Mouse (Mus musculus): ENCODE measurements around the gene Peli1.

Gene Peli1

GRCm38 (mm10) chr11:21091067-21091427 lies at the start of gene Peli1:
Peli1 (plus strand) TSS chr11:21091291.
- DNase-seq (ENCODE audit: low spot score) = peak; percentile 97

DNA sequence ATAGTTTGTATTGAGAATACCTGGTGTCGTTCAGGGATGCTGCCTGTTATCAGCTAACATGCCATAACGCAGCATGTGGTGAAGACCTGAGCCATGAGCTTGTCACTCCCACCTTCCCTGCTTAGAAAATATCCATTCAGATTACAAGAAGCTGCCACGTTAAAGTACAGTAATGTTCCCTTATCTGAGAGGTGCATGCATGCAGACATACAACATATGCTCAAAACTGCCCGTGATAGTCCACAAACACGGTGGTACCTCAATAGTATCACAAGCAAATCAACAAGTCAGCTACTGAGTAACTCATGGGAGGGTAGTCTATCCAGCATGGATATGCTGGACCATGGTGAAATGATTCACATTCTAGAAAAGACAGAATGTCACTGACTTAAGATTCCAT lies 48.5 kb upstream of the Peli1 start:
- no peak for DNase-seq (ENCODE audit: low spot score)

DNA sequence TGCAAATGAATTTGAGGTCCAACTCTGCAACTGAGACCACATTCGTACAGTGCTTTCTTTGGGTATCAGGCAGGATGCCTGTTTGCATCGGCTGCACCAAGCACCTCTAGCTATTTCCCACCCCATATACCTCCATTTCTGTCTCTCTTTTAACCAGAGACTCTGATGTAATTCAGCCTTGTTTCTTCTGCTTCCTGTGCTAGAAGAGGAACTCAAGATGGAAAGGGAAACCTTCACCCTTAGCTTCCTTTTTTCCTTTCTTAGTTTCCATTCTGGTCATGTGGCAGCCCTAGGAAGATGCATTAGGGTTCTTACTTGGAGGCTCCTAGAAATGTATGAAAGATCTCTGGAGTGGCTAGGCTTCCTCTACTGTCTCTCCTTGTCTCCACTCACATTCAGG lies 44.9 kb upstream of the Peli1 start:
- DNase-seq (ENCODE audit: low spot score) = no peak

DNA sequence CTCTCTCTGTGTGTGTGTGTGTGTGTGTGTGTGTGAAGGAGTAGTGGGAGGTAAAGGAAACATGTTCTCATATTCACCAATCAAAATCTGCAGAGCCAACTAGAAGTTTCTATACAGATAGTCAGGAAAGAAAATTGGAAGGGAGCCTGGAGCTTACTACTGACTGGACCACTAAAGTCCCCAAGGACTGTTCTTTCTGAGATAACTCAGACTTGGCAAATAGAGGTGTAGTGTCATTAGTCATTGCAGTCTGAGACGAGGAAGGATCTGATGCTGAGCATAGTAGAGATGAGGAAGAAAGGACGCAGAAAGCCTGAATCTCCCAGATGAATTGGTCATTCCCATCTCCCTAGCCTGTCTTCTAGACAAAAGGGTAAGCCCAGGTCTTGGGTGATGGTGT lies 43.2 kb upstream of the Peli1 start:
- DNase-seq (ENCODE audit: low spot score) = no peak

- no peak for DNase-seq (ENCODE audit: low spot score)
Measured at GRCm38 (mm10) chr11:21051716-21052115, 39.4 kb upstream of the Peli1 start.

GRCm38 (mm10) chr11:21054587-21054986 lies 36.5 kb upstream of the Peli1 start:
- DNase-seq (ENCODE audit: low spot score) = no peak

GRCm38 (mm10) chr11:21056109-21056850 lies 34.8 kb upstream of the Peli1 start:
- no peak for DNase-seq (ENCODE audit: low spot score)

DNA sequence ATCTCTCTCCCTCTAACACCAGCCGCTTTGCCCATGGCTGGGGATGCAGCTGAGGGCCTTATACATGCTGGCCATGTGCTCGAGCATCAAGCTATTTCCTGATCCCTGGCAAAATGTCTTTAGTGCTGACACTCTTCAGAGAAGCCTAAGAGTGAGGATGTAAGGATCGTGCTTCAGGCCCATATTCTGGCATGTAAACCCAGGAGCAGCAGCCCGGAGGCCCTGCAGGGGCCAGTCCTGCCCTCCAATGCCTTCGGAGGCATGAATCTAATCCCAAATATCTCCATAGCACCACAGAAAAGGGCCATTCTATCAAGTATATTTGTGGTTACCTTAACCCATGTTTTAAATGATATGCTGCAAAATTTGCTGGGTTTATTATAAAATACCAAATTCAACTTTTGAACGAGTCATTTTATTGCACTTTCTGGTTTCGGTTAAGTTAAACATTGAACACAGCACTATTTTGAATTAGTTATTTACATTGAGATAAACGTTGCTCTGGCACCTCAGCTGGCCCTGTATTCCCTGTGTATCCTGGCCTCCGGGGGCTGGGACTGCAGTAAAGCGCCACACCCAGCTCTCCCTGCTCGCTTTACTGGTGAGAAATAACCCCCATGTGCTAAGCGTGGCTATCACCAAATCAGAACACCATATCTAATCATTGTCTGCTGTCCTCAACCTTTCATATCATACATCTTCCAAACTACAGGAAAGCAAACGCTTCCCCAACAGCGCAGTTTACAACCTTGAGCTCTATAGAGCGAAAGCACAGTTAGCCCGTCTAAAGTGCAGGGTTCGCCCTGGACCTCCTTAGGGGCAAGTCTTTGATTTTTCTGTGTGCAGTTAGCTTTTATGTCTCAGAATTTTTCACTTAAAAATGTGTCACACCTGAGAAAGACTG lies 33.3 kb upstream of the Peli1 start:
- no peak for DNase-seq (ENCODE audit: low spot score)

DNA sequence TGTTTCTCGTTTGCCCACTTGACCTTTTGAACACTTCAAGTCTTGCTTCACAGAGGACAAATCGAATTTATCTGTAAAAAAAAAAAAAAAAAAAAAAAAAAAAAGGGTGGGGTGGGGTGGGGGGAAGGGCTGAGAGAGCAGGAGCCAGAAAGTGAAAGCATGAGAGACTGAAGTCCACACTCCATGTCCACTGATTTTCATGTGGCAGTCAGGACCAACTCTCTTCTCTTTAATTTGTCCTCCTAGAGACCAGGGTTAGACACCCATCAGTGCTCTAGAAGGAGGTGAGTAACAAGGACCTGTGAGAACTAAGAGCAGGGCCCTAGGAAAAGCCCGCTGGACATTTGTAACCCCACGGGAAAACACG lies 32.7 kb upstream of the Peli1 start:
- DNase-seq (ENCODE audit: low spot score) = no peak

DNA sequence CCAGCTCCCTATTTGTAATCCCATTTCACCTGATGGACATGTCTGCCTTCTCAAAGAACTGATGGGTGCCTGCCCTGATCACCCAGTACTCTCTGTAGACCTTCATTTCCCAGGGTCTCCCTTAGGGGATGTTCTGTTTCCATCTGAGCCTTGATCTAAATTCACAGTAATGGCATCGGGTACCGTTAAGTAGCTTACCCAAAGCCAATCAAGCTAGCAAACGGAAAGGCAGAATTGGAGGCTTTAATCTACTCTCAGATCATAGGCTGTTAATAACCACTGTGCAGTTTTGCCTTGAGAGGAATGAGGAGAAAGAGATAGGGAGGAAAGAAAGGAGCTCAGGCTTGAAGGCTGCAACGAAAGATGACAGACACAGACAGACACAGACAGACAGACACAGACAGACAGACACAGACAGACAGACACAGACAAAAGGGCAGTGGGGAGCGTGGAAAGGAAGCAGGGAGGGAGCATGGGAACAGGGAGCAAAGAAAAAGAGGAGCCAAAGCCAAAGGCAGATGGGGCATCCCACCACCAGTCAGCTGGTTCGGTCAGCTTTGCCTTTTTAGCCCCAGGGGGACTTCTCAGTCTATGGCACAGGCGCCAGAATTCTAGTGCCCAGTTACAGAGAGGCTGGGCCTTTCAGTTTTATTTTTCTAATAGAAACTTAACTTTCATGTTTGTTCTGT lies 30.6 kb upstream of the Peli1 start:
- DNase-seq (ENCODE audit: low spot score) = no peak

GRCm38 (mm10) chr11:21061075-21061403 lies 30.1 kb upstream of the Peli1 start:
- DNase-seq (ENCODE audit: low spot score) = no peak

DNA sequence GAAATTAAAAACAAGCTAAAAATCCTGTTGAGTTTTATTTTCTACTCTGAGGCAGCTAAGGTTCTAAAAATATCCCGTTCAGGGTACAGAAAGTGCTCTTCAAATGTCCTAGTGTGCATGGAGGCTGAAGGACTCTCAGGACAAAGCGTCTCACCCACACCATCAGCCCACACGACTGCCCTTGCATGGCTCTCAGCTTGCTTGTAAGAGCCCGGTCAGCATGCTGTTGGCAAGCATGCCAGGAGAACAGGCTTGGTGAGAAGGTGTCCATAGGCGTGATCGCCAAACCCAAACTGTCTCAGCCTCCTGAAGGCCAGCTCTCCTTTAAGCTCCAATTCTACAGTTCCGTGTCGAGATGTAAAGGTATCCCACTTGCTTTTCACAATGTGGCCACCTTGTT lies 29.7 kb upstream of the Peli1 start:
- no peak for DNase-seq (ENCODE audit: low spot score)

- DNase-seq (ENCODE audit: low spot score) = no peak
Measured at GRCm38 (mm10) chr11:21062071-21062470, 29.0 kb upstream of the Peli1 start.

DNA sequence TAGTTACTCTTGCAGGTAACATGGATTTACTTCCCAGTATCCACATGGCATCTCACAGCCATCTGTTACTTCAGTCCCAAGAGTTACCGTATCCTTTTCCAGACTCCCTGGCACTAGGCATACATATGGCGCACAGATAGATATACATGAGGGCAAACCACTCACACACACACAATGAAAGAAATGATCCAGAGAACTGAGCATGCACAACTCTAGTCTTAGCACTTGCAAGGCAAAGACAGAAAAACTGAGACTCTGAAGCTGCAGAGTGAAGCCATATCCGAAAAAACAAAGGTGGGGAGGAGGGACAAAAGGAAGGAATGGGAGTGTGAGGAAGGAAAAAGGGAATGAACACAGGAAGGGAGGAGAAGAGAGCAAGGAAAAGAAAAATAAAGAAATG lies 27.8 kb upstream of the Peli1 start:
- DNase-seq (ENCODE audit: low spot score) = no peak

DNA sequence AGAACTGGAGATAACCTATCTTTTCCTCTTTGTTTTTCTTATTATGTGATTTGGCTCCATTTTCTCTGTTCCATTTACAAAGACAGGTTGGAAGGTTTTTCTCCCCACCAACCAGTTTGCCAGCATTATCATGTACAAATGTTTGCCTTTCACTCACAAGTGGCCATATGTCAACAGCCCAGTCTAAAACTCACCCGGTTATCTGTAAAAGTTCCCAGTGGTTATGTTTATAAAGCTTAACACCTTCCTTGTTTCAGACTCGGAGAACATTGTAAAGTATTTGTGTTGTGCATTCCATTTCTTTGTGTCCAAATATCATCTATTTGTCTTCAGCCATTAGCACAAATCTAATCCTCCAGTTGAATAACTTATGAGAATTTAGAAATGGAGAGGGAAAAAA lies 11.7 kb upstream of the Peli1 start:
- DNase-seq (ENCODE audit: low spot score) = no peak

- DNase-seq (ENCODE audit: low spot score) = peak; percentile 77
Measured at GRCm38 (mm10) chr11:21079851-21080362, 11.2 kb upstream of the Peli1 start.

- no peak for DNase-seq (ENCODE audit: low spot score)
Measured at GRCm38 (mm10) chr11:21081169-21081568, 9.9 kb upstream of the Peli1 start.

DNA sequence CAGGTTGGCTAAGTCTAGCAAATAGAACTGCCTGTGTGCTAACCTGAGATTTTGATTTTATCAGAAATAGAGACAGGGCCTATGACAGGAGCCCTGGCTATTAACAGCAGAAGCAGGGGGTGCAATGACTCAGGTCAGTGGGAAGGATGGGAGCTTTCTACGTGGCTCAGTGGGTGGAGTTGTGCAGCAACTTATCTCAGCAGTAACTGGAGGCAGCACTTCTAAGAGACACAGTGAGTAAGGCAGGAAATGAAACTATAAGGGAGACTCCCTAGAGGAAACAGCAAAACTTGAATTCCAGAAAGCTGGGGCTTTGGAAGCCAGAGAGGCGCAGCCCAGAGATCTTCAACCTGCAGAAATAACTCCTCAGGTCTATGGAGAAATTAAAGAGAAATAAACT lies 8.4 kb upstream of the Peli1 start:
- DNase-seq (ENCODE audit: low spot score) = no peak

GRCm38 (mm10) chr11:21088356-21088755 lies 2.7 kb upstream of the Peli1 start:
- DNase-seq (ENCODE audit: low spot score) = no peak

DNA sequence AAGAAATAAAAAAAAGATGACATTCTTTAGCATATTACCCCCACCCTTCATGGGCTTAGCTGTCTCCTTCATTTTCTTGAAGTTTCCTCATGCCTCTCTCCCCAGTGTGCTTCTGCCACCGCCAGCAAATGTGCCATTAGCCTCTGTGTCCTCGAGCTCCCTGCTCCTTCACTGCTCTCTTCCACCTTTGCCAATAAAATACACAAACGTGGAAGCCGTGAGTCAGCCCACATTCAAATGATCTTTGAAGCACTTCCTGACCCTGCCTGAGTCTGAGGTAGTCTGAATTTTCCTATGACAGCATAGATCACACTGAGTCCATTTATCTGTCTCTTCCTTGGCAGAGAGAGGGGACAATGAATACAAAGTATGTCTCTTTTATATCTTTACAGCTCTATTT lies 1.5 kb upstream of the Peli1 start:
- no peak for DNase-seq (ENCODE audit: low spot score)

- peak; percentile 31 for DNase-seq (ENCODE audit: low spot score)
Measured at GRCm38 (mm10) chr11:21091428-21092405, 626 bp downstream of the Peli1 start.

DNA sequence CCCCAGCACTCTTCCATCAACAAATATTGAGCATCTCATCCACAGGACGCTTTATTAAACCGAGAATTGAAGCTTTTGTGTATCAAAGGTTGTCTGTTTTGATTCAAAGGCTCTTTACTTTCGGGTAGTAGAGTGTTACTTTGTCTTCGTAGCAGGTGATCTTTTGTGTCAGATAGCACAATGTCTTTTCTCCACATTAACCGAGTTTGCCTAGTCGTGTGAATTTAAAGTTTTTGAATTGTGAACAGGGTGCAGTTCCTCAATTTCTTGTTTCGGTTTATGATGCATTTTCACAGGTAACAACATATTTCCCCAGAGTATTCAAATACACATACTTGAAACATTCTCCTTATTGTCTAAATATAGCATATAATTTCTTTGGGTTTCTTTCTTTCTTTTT lies 1.5 kb downstream of the Peli1 start:
- peak; percentile 8 for DNase-seq (ENCODE audit: low spot score)
